Mouse (Mus musculus) neural tube, embryonic 11.5 days (tissue): Measurements from ENCODE around the gene AL607142.1. TPM values are rescaled to one million over a fixed set of nuclear protein-coding genes. Genes with fewer than 3 reads are reported as not detected.

ENCODE experiments used
- ATAC-seq: fragments of 200-750 bp; cut with Nextera tagmentation; 2 replicates; pipeline ENCODE4 v1.8.0; 2017; ENCODE audit warnings: moderate number of reproducible peaks, mild to moderate bottlenecking, moderate TSS enrichment, moderate library complexity; ENCODE audit not compliant: insufficient read depth, low FRiP score, low TSS enrichment
- DNase-seq: peaks from one replicate; pipeline ENCODE4 v3.0.0-alpha.2; 2015; ENCODE audit warnings: low spot score
- H3K27ac ChIP-seq: fragments of 300-500 bp; sonication (generic); 2 replicates; pipeline ENCODE4 v1.5.1; 2014; ENCODE audit warnings: low read depth, mild to moderate bottlenecking, low read length
- H3K27me3 ChIP-seq: fragments of 300-500 bp; sonication (generic); 2 replicates; pipeline ENCODE4 v1.6.1; 2014; ENCODE audit warnings: mild to moderate bottlenecking, low read length, mixed read lengths; ENCODE audit not compliant: control insufficient read depth, insufficient read depth
- H3K36me3 ChIP-seq: fragments of 300-500 bp; sonication (generic); 2 replicates; pipeline ENCODE4 v1.6.1; 2014; ENCODE audit warnings: mild to moderate bottlenecking, low read length, moderate library complexity, mixed read lengths; ENCODE audit not compliant: control insufficient read depth, insufficient read depth
- H3K4me1 ChIP-seq: fragments of 300-500 bp; sonication (generic); 2 replicates; pipeline ENCODE4 v1.6.1; 2014; ENCODE audit warnings: low read length, mixed read lengths; ENCODE audit not compliant: control insufficient read depth, insufficient read depth
- H3K4me2 ChIP-seq: fragments of 300-500 bp; sonication (generic); 2 replicates; pipeline ENCODE4 v1.6.1; 2014; ENCODE audit warnings: low read depth, mild to moderate bottlenecking, moderate library complexity
- H3K4me3 ChIP-seq: fragments of 300-500 bp; sonication (generic); 2 replicates; pipeline ENCODE4 v1.5.1; 2014; ENCODE audit warnings: low read depth, low read length
- H3K9ac ChIP-seq: fragments of 300-500 bp; sonication (generic); 2 replicates; pipeline ENCODE4 v1.6.1; 2014; ENCODE audit warnings: mild to moderate bottlenecking, low read length
- H3K9me3 ChIP-seq: fragments of 300-500 bp; sonication (generic); 2 replicates; pipeline ENCODE4 v1.6.1; 2016; ENCODE audit warnings: low read length; ENCODE audit not compliant: control insufficient read depth
- WGBS: fragments of 180-500 bp; shearing (Covaris S2); extraction: QIAGEN DNeasy Blood & Tissue Kit; methylation state at CpG from one replicate; pipeline ENCODE4 v1.1.7; 2014; 5-methylcytosine and 5-hydroxymethylcytosine counted together
- polyA plus RNA-seq: library from polyadenylated mRNA; unstranded; fragments of >200 nt; fragmentation: Nextera tagmentation; extraction: Ambion mirVana; gene quantifications from 2 replicates; pipeline ENCODE4 v1.2.1, GENCODE M21; 2014

AL607142.1 gene
- polyA plus RNA-seq, 1 experiment from 2014 or later = not detected

DNA sequence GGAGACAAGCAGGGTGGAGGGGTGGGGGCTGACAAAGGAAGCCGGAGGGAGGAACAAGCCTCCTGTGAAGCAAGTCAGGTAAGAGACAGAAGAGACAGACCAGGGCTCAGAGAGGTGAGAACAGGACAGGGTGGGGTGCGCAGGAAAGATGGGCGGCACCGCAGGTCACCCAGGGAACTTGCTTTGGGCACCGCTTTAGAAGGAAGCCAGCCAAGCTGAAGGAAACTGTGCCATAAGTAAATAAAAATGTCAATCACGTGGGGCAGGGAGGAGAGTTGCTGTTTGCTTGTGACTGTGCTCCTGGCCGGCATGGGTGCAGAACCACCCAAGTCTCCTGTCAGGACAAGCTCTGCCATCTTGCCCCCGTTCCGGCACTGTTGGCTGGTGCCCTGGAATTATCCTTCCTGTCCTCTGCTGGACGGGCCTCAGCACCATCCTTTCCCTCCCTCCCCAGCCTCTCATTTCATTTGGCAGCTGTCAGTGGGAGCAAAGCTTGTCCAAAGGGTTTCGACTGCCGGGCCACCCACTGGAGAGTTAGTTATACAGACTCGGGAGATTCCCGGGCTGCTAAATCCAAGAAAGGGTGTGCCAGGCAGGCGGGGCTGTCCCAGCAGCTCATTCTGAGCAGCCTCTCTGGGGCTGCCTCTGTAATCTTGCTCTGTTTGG, 7.2 kb downstream of the AL607142.1 start:
- no peaks in the 10 kb centered on the region for H3K36me3 ChIP-seq
- no peaks in the 10 kb centered on the region for H3K27me3 ChIP-seq
- ATAC-seq (no peak), DNase-seq (no peak)
- 61% methylated on average over 15 of the region's 15 CpGs for WGBS
- H3K4me3 ChIP-seq = no peak overlapping the region
- H3K4me2 ChIP-seq = no peak overlapping the region
- no peaks in the 10 kb centered on the region for H3K4me1 ChIP-seq
- no peak overlapping the region for H3K27ac ChIP-seq
- H3K9ac ChIP-seq = no peak overlapping the region
- H3K9me3 ChIP-seq = no peaks in the 10 kb centered on the region

DNA sequence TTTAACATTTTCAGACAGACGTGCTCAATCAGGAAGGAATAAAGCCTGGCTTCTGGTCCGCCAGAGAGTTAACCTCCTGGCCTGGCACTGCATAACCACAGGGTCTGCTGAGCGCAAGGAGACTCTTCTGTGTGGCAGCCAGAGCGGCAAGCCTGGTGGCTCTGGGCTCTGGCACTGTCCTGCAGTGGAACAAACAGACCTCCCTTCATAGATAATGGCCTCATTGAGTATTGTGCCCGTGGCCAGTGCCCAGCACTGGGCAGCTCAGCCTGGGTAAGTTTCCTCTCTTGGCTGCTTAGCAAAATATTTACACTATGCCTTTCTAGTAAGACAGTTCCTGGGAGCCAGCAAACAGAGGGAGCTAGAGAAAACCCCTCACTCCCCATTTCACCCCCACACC, 9.3 kb downstream of the AL607142.1 start:
- H3K4me2 ChIP-seq = no peak overlapping the region
- H3K27me3 ChIP-seq = no peaks in the 10 kb centered on the region
- H3K9me3 ChIP-seq = no peaks in the 10 kb centered on the region
- no peak overlapping the region for H3K27ac ChIP-seq
- ATAC-seq (no peak), DNase-seq (no peak)
- no peak overlapping the region for H3K4me3 ChIP-seq
- H3K9ac ChIP-seq = no peak overlapping the region
- WGBS = 66% methylated on average over 5 of the region's 5 CpGs
- no peaks in the 10 kb centered on the region for H3K4me1 ChIP-seq
- H3K36me3 ChIP-seq = no peaks in the 10 kb centered on the region

DNA sequence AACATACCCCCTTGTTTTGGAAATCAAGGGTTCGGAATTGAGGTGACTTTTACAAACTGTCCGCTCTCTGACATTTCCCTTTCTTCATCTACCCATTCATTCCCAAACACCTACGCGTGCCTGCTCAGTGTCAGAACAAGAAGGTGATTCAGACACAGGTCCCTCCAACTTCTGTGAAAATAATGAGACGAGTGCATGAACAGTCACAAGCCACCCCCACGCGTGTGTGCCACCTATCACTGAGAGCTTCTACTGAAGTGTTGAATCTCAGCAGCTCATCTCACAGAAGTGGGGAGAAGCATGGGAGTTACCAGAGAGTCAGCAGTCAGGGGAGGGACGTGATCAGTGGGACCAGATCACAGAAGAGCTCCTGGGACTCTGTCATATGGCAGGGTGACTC, 12.5 kb downstream of the AL607142.1 start:
- H3K27me3 ChIP-seq = no peaks in the 10 kb centered on the region
- H3K27ac ChIP-seq = no peak overlapping the region
- no peak overlapping the region for H3K4me3 ChIP-seq
- H3K36me3 ChIP-seq = no peaks in the 10 kb centered on the region
- H3K4me2 ChIP-seq = no peak overlapping the region
- ATAC-seq (no peak), DNase-seq (no peak)
- 87% methylated on average over 8 of the region's 8 CpGs for WGBS
- H3K9me3 ChIP-seq = no peaks in the 10 kb centered on the region
- no peaks in the 10 kb centered on the region for H3K4me1 ChIP-seq
- H3K9ac ChIP-seq = no peak overlapping the region

DNA sequence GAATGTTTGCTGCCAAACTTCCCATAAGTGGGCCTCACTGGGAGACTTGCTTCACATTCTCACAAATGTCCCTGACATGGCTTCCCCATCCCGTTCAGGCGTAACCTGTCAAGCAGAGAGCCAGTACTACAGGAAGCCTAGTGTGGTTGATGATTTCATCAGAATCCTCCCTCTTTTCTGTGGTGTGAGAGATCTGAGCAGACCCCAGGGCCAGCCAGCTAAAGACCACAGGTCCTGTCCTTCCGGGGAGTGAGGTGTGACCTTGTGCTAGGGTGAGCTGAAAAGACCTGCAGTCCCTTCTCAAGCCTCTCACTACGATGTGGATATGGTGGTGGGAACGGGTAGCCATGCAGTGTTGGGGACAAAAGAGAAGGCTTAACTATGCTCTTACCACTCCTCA, 17.7 kb downstream of the AL607142.1 start:
- no peak overlapping the region for H3K27ac ChIP-seq
- no peak overlapping the region for H3K4me2 ChIP-seq
- no peak overlapping the region for H3K9ac ChIP-seq
- 89% methylated on average over 5 of the region's 5 CpGs for WGBS
- no peaks in the 10 kb centered on the region for H3K4me1 ChIP-seq
- H3K9me3 ChIP-seq = no peaks in the 10 kb centered on the region
- H3K4me3 ChIP-seq = no peak overlapping the region
- H3K27me3 ChIP-seq = no peaks in the 10 kb centered on the region
- ATAC-seq (no peak), DNase-seq (no peak)
- H3K36me3 ChIP-seq = no peaks in the 10 kb centered on the region

DNA sequence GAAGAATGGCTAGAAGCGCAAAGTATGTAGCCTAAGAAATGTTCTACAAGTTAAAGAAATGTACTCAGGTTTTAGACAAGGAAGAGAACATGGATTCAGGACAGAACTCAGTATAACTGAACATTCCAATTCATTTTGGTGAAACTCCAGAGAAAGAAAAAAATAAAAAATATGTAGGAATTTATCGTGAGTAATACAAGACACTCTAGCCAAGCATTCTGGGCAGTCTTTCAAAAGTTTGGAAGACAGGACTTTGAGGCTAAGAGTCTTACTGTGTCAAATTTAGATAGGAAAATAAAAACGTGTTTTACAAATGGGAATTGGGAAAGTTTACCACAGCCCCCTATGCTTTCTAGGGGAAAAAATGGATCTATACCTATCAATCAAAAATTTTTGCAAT, 18.9 kb downstream of the AL607142.1 start:
- H3K4me1 ChIP-seq = no peaks in the 10 kb centered on the region
- H3K27me3 ChIP-seq = no peaks in the 10 kb centered on the region
- no peak overlapping the region for H3K4me2 ChIP-seq
- ATAC-seq (no peak), DNase-seq (no peak)
- no peak overlapping the region for H3K9ac ChIP-seq
- no peaks in the 10 kb centered on the region for H3K36me3 ChIP-seq
- H3K9me3 ChIP-seq = no peaks in the 10 kb centered on the region
- 80% methylated on average over 3 of the region's 3 CpGs for WGBS
- no peak overlapping the region for H3K4me3 ChIP-seq
- H3K27ac ChIP-seq = no peak overlapping the region

DNA sequence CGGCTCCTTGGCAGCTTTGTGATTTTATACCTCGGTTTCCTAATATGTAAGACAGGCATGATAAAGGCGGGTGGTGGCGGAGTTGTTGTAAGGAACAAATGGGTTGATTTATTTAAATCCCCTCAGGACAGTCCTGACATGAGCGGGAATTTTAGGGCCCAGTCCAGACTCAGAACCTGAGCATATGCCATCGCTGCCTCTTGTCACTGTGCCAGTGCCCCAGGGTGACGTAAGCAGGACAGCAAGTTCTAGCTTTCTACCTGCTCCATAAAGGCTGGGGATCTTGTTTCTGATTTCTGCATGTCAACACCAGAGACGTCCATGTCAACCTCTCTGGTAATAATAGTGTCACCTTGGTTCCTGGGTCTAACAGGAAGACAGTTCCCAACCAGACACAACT, 24.7 kb downstream of the AL607142.1 start:
- 87% methylated on average over 8 of the region's 8 CpGs for WGBS
- Histone ChIP-seq H3K4me1 (no peaks in the 10 kb centered on the region), H3K4me3 (no peak overlapping the region), H3K36me3 (no peaks in the 10 kb centered on the region), H3K27me3 (no peaks in the 10 kb centered on the region), H3K27ac (no peak overlapping the region), H3K9me3 (no peaks in the 10 kb centered on the region), H3K9ac (no peak overlapping the region), H3K4me2 (no peak overlapping the region)
- no peak for ATAC-seq
- no peak for DNase-seq

DNA sequence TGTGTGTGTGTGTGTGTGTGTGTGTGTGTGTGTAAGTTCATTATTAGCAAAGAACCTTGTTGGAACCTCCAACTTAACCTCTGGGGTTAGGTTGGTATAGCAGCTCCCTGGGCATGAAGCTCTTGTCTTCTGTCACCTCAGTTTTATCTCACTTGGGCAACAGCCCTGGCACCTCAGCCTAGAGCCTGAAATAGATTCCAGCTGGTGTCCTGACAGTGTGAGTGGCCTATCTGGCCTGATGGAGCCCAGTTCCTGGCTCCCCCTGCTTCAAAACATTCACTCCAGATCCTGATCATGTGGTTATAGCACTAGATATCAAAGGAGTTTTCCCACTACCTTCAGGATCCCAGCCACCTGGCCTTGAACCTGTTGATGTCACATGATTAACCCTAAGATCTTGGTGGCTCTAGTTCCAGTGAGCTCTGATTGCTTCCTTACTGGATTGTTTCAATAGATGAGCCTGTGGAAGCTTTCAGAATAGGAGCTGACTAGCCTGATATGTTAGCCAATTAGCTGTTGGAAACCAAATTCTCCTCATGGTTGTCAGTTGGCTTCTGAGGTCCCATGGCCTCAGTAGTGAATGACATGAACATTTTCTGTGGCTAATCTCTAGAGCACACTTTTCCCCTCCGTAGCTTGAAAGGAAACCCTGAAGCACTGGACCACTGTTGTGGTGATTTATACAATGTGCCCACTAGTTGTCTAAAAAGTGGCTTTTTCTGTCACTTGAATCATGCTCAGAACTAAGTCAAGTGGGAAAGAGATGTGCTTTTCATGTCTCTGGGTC, 27.4 kb downstream of the AL607142.1 start:
- 83% methylated on average over 1 of the region's 1 CpGs for WGBS

DNA sequence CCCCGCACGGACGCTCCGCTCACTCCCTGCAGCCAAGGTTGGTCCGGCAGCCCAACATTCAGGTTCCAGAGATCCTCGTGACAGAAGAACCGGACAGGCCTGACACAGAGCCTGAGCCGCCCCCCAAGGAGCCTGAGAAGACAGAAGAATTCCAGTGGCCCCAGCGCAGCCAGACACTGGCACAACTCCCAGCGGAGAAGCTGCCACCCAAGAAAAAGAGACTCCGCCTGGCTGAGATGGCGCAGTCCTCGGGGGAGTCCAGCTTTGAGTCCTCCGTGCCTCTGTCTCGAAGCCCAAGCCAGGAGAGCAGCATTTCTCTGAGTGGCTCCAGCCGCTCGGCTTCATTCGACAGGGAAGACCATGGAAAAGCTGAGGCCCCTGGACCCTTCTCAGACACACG, 32.1 kb downstream of the AL607142.1 start:
- H3K36me3 ChIP-seq = no peaks in the 10 kb centered on the region
- H3K9ac ChIP-seq = no peak overlapping the region
- WGBS = 89% methylated on average over 19 of the region's 19 CpGs
- DNase-seq = no peak
- no peaks in the 10 kb centered on the region for H3K9me3 ChIP-seq
- H3K4me2 ChIP-seq = no peak overlapping the region
- H3K27me3 ChIP-seq = no peaks in the 10 kb centered on the region
- H3K4me1 ChIP-seq = no peaks in the 10 kb centered on the region
- no peak overlapping the region for H3K4me3 ChIP-seq
- no peak overlapping the region for H3K27ac ChIP-seq
- no peak for ATAC-seq

More for the DNA sequence above, 27.4 kb downstream of the AL607142.1 start:
- Histone ChIP-seq H3K36me3 (no peaks in the 10 kb centered on the region), H3K27me3 (no peaks in the 10 kb centered on the region), H3K9ac (no peak overlapping the region), H3K4me2 (no peak overlapping the region), H3K9me3 (no peaks in the 10 kb centered on the region), H3K4me1 (no peaks in the 10 kb centered on the region), H3K4me3 (no peak overlapping the region), H3K27ac (no peak overlapping the region)
- ATAC-seq = no peak
- DNase-seq = no peak

DNA sequence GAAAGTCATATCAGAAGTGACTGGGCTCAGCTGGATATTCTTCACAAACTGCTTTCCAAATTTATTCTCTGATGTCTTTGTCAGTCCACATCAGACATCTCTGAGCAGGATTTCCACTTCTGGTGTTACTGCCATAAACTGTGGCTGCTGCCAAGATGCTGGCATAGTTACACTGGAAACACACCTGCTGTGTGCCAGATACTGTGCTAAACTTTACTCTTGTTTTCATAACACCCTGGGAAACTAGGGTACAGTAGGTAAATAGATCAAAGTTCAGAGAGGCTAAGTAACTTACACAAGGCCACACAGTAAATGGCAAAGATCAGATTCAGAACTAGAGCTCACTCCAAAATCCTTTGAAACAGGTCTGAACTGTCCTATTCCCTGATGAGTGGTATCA, 36.4 kb downstream of the AL607142.1 start:
- Histone ChIP-seq H3K9me3 (no peaks in the 10 kb centered on the region), H3K27ac (no peak overlapping the region), H3K4me1 (no peaks in the 10 kb centered on the region), H3K36me3 (no peaks in the 10 kb centered on the region), H3K27me3 (no peaks in the 10 kb centered on the region), H3K9ac (no peak overlapping the region), H3K4me2 (no peak overlapping the region), H3K4me3 (no peak overlapping the region)
- DNase-seq (no peak), ATAC-seq (no peak)
